Mouse (Mus musculus) E14TG2a.4 (cell line): ENCODE results near the gene Samd8.

Source experiments
- H3K27me3 ChIP-seq: 2 replicates; pipeline ENCODE4 v1.6.1; 2014; ENCODE audit warnings: low read length, control low read depth; ENCODE audit not compliant: insufficient read depth
- H3K36me3 ChIP-seq: 2 replicates; pipeline ENCODE4 v1.6.1; 2014; ENCODE audit warnings: low read length, control low read depth; ENCODE audit not compliant: insufficient read depth
- H3K4me1 ChIP-seq: replicated peaks from 2 replicates; pipeline ENCODE4 v1.6.1; 2014; ENCODE audit warnings: low read depth, low read length, control low read depth
- H3K4me3 ChIP-seq: replicated peaks from 2 replicates; pipeline ENCODE4 v1.5.1; 2014; ENCODE audit warnings: mild to moderate bottlenecking, low read length
- H3K9me3 ChIP-seq: 2 replicates; pipeline ENCODE4 v1.6.1; 2014; ENCODE audit warnings: low read length, control low read depth
- CTCF ChIP-seq: conservative IDR thresholded peaks from 2 replicates; pipeline ENCODE4 v1.5.1; 2014; ENCODE audit warnings: low read length
- NANOG ChIP-seq: IDR thresholded peaks from 2 replicates; pipeline ENCODE4 v1.6.1; 2014; ENCODE audit warnings: borderline replicate concordance, low read length, mixed read lengths
- POU5F1 ChIP-seq: IDR thresholded peaks from 2 replicates; pipeline ENCODE4 v1.6.1; 2014; ENCODE audit warnings: low read length, borderline replicate concordance

Samd8 gene

GRCm38 (mm10) chr14:21838336-21839017 is 88.1 kb downstream of the Samd8 start:
- TF ChIP-seq NANOG (no peak), POU5F1 (no peak), CTCF (no peak)
- no peaks in the 10 kb centered on the region for H3K27me3 ChIP-seq

DNA sequence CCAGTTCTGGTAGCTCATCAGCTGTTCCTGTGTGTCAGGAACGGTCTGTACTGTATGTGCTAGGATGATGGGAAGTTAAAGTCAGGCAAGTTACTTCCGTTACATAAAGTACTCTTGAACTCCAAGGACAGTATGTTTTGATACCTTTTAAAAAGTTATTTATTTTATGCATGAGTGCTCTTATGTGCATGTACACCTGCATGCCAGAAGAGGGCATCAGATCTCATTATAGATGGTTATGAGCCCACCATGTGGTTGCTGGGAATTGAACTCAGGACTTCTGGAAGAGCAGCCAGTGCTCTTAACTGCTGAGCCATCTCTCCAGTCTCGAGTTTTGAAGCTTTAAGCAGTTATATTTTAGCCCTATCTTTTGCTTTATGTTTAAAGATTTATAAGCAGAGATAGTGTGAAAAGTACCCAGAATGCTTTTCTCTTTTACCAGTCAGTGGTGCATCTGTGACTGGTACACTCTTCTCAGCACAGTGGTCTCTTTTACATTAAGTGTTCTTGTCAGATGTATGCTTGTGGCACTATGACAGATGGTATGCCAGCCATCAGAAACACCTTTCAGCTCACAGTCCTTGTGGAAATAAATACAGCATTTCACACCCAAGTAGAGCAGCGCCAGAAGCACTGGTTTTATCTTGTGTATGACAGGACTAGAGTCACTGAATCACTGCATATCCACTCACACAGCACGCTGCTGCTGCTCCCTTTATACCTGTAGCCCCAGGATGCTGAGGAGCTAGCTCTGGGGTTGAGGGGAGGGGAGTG is 91.7 kb downstream of the Samd8 start:
- Histone ChIP-seq H3K27me3 (no peaks in the 10 kb centered on the region), H3K4me3 (no peak overlapping the region), H3K4me1 (peaks cover 65% of the 10 kb centered on the region), H3K36me3 (peaks cover 98% of the 10 kb centered on the region), H3K9me3 (no peaks in the 10 kb centered on the region)
- TF ChIP-seq CTCF (peak; percentile 12; the same call in 1 of the 2 replicates), POU5F1 (no peak)

More at GRCm38 (mm10) chr14:21838336-21839017, 88.1 kb downstream of the Samd8 start:
- Histone ChIP-seq H3K9me3 (no peaks in the 10 kb centered on the region), H3K4me3 (no peak overlapping the region), H3K4me1 (peaks cover 61% of the 10 kb centered on the region), H3K36me3 (peaks cover 97% of the 10 kb centered on the region)

DNA sequence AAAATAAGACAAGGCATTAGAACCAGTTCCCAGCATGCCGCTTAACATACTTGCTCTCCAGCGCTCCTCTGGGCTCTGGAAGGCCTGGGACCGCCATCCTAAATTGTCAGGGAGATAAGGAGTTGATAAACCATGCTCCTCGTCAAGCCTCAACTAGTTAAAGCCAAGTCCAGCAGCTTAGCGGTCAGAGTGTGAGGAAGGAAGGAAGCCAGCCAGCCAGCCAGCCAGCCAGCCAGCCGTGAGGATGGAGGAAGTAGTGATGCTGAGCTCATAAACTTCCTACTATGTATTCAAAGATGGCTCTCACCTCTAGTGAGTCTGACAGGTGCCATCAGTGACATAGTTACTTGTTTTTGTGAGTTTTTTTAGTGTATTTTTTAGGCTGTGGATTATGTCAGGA is 92.9 kb downstream of the Samd8 start:
- Histone ChIP-seq H3K27me3 (no peaks in the 10 kb centered on the region), H3K4me3 (peak overlapping the region; percentile 20; the same call in 1 of the 2 replicates), H3K4me1 (peaks cover 67% of the 10 kb centered on the region), H3K36me3 (peaks cover 87% of the 10 kb centered on the region), H3K9me3 (no peaks in the 10 kb centered on the region)
- TF ChIP-seq NANOG (no peak), CTCF (no peak), POU5F1 (no peak)

- TF ChIP-seq POU5F1 (no peak), CTCF (no peak), NANOG (no peak)
- Histone ChIP-seq H3K4me1 (peaks cover 75% of the 10 kb centered on the region), H3K9me3 (no peaks in the 10 kb centered on the region), H3K36me3 (peaks cover 52% of the 10 kb centered on the region), H3K27me3 (peaks cover 7% of the 10 kb centered on the region), H3K4me3 (peak overlapping the region; percentile 51)
These were observed 96.6 kb downstream of the Samd8 start for GRCm38 (mm10) chr14:21846827-21847380.

DNA sequence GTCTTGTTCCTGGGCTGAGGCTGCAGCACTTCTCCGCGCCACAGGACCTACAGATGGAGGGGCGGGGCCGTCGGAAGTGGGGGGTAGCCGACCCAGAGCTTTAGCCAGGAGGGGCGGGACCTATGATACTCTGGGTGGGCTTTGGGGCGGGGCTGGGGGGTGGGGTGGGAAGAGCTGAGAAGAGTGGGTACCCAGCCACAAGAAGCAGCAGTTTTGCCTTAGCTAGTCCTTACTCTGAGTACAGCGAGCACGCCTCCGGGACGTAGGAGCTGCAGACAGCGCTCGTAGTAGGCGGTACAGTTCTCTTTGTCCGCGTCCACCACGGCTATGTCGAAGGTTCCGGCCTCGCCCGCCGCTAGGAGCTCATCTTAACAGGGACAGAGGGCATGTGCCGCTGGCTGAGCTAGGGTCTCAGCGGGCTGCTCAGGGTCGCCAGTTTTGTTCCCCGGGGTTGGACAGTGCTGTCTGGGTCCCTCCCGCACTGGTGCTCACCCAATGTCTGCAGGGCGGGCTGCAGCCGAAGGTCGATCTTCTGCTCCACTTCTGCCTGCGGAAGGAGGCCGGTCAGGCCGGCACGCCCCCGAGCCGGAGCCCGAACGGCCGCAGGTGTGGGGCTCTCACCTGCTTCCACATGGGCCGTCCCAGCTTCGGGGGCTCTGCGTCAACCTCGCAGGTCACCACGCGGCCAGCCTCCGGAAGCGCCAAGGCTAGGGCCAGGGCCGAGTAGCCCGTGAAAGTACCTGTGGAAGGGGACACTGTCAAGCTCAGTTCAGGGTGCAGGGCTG is 97.2 kb downstream of the Samd8 start:
- H3K4me3 ChIP-seq: peak overlapping the region; percentile 96
- H3K36me3 ChIP-seq: peaks cover 45% of the 10 kb centered on the region
- TF ChIP-seq POU5F1 (no peak), NANOG (no peak), CTCF (no peak)
- peaks cover 75% of the 10 kb centered on the region for H3K4me1 ChIP-seq
- peaks cover 11% of the 10 kb centered on the region for H3K27me3 ChIP-seq
- no peaks in the 10 kb centered on the region for H3K9me3 ChIP-seq
